Mouse (Mus musculus) left cerebral cortex, adult 18-20 months (tissue): Measurements from ENCODE around the gene Pakap. TPM values are rescaled to one million over a fixed set of nuclear protein-coding genes. Genes with fewer than 3 reads are reported as not detected.

ENCODE experiments used
- DNase-seq, 2 experiments: peaks; one replicate each; pipeline ENCODE4 v3.0.0; 2021 to 2022; ENCODE audit warnings: low spot score in 2 of 2, mixed read lengths in 1 of 2
- total RNA-seq, 2 experiments: library from RNA; stranded (reverse); gene quantifications; 2 replicates each; pipeline ENCODE4 v1.2.3; 2021

Gene Pakap
- total RNA-seq, 2 experiments from 2014 or later = 17.2 to 19.1 TPM

DNA sequence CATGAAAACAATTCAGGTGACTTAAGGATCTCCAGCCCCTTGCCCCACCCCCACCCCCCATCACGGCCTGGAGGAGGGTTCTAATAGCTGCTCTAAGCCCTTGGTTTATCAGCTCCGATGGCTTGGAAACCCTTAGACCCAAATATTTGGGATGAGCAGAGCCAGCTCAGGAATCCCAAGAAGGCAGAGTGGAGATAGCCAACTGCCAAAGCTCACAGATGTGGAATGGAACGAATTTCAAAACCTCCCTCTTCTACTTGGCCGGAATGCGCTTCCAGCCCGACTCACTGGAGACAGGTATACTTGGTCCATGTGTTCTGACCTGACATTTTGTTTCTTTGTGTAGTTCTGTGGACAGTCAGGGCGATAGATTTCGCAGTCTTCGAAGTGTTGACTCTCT, 261.2 kb downstream of the Pakap start:
- no peak for DNase-seq

DNA sequence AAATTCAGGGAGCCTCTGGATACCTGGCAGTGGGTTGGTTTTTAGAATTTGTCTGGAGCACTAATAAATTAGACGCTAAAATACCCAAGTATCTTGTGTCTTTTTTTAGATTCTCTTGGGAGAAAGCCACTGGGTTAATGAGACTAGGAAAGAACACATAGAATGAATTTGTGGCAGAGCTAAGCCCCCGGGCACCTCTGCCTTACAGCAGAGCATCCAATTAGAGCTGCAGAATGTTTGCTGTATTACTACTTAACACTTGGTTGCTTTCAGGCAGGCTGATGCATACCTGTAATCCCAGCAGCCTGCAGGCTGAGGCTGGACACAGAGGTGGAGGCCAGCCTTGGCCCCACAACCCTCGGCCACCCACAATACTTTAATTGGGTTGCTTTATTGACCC, 261.8 kb downstream of the Pakap start:
- DNase-seq = no peak

DNA sequence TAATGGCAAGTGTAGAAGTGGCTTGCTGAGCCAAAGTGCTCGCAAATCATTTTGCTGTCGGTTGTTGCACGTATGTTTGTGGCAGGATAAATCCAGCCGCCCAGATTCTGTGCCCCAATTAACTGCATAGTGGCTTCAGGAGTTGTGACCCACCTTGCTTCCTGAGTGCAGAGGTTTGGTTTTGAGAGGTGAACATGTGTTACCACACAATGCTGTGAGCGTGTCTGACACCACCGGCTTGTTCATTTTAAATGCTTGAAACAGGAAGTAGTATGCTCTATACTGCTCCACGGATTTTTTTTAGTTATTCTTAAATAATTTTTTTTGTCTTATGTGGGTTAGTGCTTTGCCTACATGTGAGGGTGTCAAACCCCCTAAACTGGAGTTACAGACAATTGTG, 264.3 kb downstream of the Pakap start:
- DNase-seq = no peak

DNA sequence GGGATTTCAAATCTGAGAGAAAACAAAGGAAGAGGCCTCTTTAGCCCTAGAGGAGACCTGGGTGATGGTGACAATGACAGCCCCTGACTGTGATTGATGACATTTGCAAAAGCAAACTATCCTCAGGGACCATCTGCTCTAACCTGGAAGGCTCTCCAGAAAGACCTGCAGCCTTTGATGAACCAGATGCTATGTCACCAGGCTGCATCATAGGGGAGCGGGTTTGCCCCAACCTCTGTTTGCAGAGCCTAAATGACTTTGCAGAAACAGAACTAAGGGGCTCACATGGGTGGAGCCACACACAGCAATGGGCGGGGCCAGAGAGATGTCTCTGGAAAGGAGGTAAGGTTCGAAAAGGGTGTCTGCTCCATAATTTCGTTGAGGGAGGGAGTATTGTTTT, 265.1 kb downstream of the Pakap start:
- DNase-seq = no peak

DNA sequence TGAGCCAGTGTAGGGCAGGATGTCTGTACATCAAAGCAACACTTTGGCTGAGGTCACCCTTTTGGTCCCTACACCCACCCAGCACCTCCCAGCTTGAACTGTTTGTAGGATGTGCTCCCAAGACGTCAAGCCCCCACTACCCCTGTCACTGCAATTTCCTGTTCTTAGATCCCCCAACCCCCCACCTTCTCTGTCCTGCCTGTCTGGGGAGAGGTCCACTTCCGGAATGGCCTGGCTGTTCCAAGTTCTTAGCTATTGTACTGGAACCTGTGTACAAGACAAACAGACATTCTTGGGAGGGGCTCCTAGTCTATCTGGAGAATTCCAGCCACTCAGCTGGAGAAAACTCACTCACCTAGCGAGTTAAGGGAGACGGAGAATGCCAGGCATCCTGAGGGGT, 266.2 kb downstream of the Pakap start:
- DNase-seq = no peak

DNA sequence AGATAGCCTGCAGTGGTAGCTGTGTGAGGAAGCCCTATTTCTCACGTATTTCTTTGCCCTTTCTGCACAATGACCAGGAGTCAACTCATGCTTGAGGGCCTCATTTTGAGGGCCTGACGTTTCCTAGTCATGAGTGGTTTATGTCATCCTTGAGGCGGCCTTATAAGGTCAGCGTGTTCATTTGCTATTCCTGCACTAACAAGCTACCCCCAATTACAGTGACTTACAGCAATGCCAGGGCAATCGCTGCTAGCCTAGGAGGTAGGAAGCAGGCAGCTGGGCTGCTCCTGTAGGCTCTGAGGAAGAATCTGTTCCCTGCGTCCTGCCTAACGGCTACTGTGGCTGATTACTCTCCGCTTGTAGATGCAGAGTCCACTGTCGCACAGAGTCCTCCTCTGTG, 269.1 kb downstream of the Pakap start:
- no peak for DNase-seq

GRCm38 (mm10) chr4:57839343-57839742, 271.4 kb downstream of the Pakap start:
- no peak for DNase-seq

DNA sequence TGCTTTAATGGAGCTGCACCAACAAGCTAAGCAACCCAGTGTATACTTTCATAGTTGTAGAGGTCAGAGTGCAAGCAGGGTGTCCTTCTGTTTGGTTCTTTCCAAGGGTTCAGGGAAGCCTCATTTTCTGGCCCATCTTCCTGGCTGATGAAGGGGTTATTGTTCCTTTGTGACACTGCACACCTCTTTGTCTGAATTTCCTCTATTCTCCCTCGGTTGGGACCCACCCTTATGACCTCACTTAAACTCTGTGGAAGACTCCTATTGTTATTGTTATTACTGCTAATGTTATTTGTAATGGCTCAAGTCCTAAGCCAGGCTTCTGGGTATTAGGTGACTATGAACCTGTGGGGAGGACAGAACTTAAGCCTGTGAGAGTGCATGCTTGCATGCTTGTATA, 273.9 kb downstream of the Pakap start:
- DNase-seq = no peak

GRCm38 (mm10) chr4:57842472-57843305, 274.7 kb downstream of the Pakap start:
- DNase-seq = no peak

GRCm38 (mm10) chr4:57845031-57845431, 277.1 kb downstream of the Pakap start:
- peak in 1 of 2 experiments; percentile 24 for DNase-seq

DNA sequence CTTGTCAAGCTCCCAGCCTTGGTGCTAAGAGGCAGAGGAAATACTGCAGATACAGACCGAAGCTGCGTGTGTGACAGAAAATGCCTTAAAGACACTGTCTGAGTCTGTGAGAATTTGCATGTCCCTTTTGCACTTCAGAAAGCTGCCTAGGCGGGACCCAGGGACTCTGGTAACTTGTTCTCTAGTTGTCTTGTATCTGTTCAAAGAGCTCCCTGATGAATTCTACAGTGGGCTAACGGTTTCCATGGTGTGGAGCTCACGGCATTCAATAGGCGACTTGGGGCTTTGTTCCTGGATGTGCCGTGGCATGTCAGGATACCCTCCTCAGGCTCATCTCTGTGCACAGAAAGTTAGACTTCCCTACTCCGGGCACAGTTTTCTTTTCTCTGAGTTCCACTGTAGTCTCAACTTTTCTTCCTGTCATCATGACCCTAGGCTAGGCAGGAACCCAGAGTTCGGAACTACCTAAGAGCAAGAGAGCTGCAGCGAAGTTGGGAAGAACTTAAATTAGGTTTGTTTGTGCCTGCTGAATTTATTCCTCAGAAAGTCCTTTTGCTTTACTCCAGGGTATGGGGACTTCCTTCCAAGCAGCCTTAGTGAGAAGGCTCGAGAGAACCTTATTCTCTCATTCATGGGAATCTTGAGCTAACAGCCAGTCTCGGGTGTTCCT, 277.7 kb downstream of the Pakap start:
- DNase-seq = no peak

DNA sequence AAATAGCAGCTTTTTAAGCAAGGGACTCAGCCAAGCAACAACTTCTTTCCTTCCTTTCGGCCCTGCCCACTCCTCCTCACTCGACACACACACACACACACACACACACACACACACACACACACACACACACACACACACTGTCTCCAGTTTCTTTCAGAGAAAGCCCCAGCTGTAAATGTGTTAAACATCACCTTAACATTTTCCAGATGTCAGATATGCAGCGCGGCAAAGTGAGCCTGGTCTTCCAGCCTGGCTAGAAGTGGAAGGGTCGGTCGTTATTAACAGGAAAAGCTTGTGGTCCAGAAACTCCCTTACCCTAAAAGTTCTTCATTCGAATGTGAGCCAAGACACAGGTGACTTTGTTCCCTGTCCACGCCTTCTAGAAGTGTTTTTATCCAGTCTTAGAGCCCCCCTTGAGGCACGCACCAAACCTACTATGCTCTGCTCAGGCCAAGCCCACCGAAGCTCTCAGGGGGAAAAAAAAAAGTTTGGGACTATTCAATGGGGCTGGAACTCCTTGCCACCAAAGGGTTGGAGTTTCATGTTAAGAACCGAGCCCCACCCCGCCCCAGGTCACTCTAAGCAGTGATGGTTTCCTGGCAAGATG, 278.5 kb downstream of the Pakap start:
- DNase-seq = no peak

DNA sequence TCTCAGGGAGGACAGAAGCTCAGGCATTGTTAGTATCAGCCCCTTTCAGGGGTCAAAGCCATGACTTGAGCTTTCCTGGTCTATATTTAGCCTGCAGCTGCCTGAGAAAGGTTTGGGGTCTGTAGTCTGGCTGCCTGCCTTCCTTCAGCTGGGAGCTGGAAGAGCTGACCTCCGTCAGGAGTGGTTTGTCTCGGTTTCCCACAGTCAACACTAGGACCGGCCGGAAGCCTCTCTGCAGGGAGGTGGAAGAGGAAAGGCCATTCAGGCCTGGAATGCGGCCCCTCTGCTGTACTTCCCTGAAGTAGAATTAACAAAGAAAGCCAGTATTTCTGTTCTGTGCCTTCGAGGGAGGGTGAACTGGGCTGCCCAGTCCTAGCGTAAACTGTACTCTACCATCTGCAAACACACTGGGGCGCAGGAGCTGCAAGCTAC, 279.0 kb downstream of the Pakap start:
- no peak for DNase-seq

DNA sequence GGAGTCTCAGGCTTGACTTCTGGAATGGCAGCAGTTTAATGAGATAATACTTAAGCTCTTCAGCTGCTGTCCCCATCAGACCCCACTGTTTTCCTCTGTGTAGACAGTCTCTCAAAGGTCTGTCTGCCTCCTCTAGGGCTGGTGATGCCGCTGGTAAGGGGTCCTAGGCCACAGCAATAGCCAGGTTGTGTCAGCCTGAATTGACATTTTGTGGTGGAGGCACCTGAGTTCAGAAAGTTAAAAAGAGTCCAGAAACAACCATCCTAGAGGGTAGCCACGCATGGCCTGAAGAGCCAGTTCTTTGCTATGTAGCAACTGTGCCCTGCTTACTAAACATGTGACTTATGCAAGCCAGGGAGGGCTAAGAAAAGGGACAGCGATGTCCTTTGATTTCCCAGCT, 279.7 kb downstream of the Pakap start:
- no peak for DNase-seq

- no peak for DNase-seq
Observed at GRCm38 (mm10) chr4:57849465-57849864, 281.5 kb downstream of the Pakap start.

DNA sequence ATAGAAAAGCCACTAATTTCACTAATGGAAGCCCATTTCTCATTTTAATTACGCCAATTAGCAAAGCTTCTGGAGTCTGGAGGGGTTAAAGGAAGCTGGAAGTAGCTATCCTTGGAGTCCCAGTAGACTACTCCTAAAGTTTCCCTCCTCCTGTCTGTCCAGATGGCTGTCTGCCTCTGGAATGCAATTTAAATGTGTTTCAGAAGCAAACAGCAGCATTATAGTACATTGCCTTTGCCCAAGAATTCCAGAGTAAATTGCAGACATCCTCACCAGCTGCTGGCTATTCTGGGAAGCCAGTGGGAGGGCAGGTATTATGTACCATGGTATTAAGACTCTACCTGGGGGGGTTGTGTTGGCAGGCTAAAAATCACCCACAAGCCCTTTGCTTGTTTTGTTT, 283.8 kb downstream of the Pakap start:
- DNase-seq = no peak

DNA sequence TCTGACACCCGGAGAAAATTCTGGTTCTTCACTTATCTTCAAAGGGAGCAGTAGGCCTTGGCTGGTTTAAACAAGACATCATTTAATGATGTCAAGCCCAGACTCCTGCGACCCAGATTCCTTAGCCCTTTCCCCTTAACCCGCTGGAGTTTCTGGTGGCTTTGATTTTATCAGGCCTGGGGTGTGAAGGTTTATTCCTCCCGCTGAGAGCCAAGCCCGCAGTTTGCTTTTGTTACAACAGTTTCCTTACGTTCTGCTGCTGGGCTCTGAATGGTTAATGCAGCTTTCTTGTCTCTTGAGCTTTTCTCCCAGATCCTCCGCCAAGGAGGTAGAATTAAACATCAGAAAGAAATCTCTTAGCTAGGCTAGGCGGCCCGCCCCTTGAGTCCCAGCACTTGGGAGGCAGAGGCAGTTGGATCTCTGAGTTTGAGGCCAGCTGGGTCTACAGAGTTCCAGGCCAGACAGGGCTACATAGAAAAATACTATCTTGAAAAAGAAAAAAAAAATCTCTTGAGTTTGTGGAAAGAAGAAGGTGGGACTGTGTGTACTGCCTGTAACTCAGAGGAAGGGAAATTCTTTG, 284.6 kb downstream of the Pakap start:
- DNase-seq = no peak

DNA sequence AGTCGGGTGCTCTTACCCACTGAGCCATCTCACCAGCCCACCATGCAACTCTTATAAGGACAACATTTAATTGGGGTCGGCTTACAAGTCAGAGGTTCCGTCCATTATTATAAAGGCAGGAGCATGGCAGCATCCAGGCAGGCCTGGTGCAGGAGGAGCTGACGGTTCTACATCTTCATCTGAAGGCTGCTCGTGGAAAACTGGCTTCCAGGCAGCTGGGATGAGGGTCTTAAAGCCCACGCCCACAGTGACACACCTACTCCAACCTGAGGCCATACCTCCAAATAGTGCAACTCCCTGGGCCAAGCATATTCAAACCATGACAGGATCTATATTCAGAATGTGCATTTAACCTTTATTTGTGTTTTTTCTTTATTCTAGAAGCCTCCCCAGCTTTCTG, 286.2 kb downstream of the Pakap start:
- DNase-seq = no peak

DNA sequence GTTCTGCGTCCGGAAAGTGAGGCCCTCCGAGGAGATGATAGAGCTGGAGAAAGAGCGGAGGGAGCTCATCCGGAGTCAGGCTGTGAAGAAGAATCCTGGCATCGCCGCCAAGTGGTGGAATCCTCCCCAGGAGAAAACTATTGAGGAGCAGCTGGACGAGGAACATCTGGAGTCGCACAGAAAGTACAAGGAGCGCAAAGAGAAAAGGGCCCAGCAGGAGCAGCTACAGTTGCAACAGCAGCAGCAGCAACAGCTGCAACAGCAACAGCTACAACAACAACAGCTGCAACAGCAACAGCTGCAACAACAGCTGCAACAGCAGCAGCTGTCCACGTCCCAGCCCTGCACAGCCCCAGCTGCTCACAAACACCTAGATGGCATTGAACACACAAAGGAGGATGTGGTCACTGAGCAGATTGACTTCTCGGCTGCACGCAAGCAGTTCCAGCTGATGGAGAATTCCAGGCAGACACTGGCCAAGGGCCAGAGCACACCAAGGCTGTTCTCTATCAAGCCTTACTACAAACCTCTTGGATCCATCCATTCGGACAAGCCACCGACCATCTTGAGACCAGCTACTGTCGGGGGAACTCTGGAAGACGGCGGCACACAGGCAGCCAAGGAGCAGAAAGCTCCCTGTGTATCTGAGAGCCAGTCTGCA, 287.4 kb downstream of the Pakap start:
- DNase-seq = no peak

DNA sequence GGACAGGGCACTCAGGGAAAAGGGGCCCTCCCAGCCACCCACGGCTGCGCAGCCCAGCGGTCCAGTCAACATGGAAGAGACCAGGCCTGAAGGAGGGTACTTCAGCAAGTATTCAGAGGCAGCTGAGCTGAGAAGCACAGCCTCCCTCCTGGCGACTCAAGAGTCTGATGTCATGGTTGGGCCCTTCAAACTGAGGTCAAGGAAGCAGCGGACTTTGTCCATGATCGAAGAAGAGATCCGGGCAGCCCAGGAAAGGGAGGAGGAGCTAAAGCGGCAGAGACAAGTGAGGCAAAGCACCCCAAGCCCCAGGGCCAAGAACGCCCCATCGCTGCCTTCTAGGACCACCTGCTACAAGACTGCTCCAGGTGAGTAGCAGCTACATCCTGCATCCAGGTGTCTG, 288.7 kb downstream of the Pakap start:
- DNase-seq = no peak

GRCm38 (mm10) chr4:57860204-57860611, 292.2 kb downstream of the Pakap start:
- no peak for DNase-seq
